Mouse (Mus musculus): ENCODE results near the gene Manf. TPM values are rescaled to one million over a fixed set of nuclear protein-coding genes. Genes with fewer than 3 reads are reported as not detected.

Gene Manf
- polyA plus RNA-seq, 1 experiment from 2014 or later = 183 TPM

GRCm38 (mm10) chr9:106903099-106903790, 11.5 kb upstream of the Manf start:
- peaks cover 15% of the 10 kb centered on the region for H3K36me3 ChIP-seq (ENCODE audit: control insufficient read depth, insufficient read depth, low read length)
- H3K27me3 ChIP-seq (ENCODE audit: control insufficient read depth, insufficient read depth, low read depth, low read length) = no peaks in the 10 kb centered on the region
- H3K27ac ChIP-seq (ENCODE audit: low read length) = no peak overlapping the region
- WGBS = 74% methylated on average over 4 of the region's 4 CpGs
- H3K4me2 ChIP-seq (ENCODE audit: low read length) = no peak overlapping the region
- H3K4me3 ChIP-seq (ENCODE audit: low read depth, low read length) = no peak overlapping the region
- ATAC-seq = no peak
- H3K9me3 ChIP-seq (replicated peaks; ENCODE audit: control insufficient read depth, low read length, poor library complexity, severe bottlenecking) = no peaks in the 10 kb centered on the region
- no peak overlapping the region for H3K9ac ChIP-seq (ENCODE audit: low read depth, low read length)
- no peaks in the 10 kb centered on the region for H3K4me1 ChIP-seq (ENCODE audit: control insufficient read depth, insufficient read depth, low read length)

GRCm38 (mm10) chr9:106901596-106901995, 9.8 kb upstream of the Manf start:
- ATAC-seq = no peak
- Histone ChIP-seq H3K4me3 (ENCODE audit: low read depth, low read length) (no peak overlapping the region), H3K4me1 (ENCODE audit: control insufficient read depth, insufficient read depth, low read length) (no peaks in the 10 kb centered on the region), H3K4me2 (ENCODE audit: low read length) (no peak overlapping the region), H3K36me3 (ENCODE audit: control insufficient read depth, insufficient read depth, low read length) (peaks cover 8% of the 10 kb centered on the region), H3K9me3 (replicated peaks; ENCODE audit: control insufficient read depth, low read length, poor library complexity, severe bottlenecking) (no peaks in the 10 kb centered on the region), H3K27me3 (ENCODE audit: control insufficient read depth, insufficient read depth, low read depth, low read length) (no peaks in the 10 kb centered on the region), H3K9ac (ENCODE audit: low read depth, low read length) (no peak overlapping the region), H3K27ac (ENCODE audit: low read length) (no peak overlapping the region)
- 93% methylated on average over 7 of the region's 7 CpGs for WGBS

- Histone ChIP-seq H3K4me3 (ENCODE audit: low read depth, low read length) (no peak overlapping the region), H3K27ac (ENCODE audit: low read length) (no peak overlapping the region), H3K4me1 (ENCODE audit: control insufficient read depth, insufficient read depth, low read length) (no peaks in the 10 kb centered on the region), H3K9ac (ENCODE audit: low read depth, low read length) (no peak overlapping the region), H3K9me3 (replicated peaks; ENCODE audit: control insufficient read depth, low read length, poor library complexity, severe bottlenecking) (no peaks in the 10 kb centered on the region), H3K27me3 (ENCODE audit: control insufficient read depth, insufficient read depth, low read depth, low read length) (no peaks in the 10 kb centered on the region), H3K36me3 (ENCODE audit: control insufficient read depth, insufficient read depth, low read length) (peaks cover 15% of the 10 kb centered on the region), H3K4me2 (ENCODE audit: low read length) (no peak overlapping the region)
- ATAC-seq = no peak
- WGBS = 94% methylated on average over 1 of the region's 1 CpGs
These were observed 7.1 kb upstream of the Manf start for GRCm38 (mm10) chr9:106898901-106899300.

- no peak for ATAC-seq
- Histone ChIP-seq H3K4me2 (ENCODE audit: low read length) (no peak overlapping the region), H3K27me3 (ENCODE audit: control insufficient read depth, insufficient read depth, low read depth, low read length) (no peaks in the 10 kb centered on the region), H3K9me3 (replicated peaks; ENCODE audit: control insufficient read depth, low read length, poor library complexity, severe bottlenecking) (no peaks in the 10 kb centered on the region), H3K4me3 (ENCODE audit: low read depth, low read length) (no peak overlapping the region), H3K9ac (ENCODE audit: low read depth, low read length) (peak overlapping the region; percentile 20; the same call in 1 of the 2 replicates), H3K27ac (ENCODE audit: low read length) (no peak overlapping the region), H3K4me1 (ENCODE audit: control insufficient read depth, insufficient read depth, low read length) (peaks cover 22% of the 10 kb centered on the region), H3K36me3 (ENCODE audit: control insufficient read depth, insufficient read depth, low read length) (peaks cover 25% of the 10 kb centered on the region)
- 48% methylated on average over 3 of the region's 3 CpGs for WGBS
These were observed 1.5 kb upstream of the Manf start for GRCm38 (mm10) chr9:106893327-106893726.

GRCm38 (mm10) chr9:106892552-106892875, 735 bp upstream of the Manf start:
- Histone ChIP-seq H3K27me3 (ENCODE audit: control insufficient read depth, insufficient read depth, low read depth, low read length) (no peaks in the 10 kb centered on the region), H3K9ac (ENCODE audit: low read depth, low read length) (peak overlapping the region; percentile 81), H3K4me3 (ENCODE audit: low read depth, low read length) (peak overlapping the region; percentile 89), H3K36me3 (ENCODE audit: control insufficient read depth, insufficient read depth, low read length) (peaks cover 26% of the 10 kb centered on the region), H3K4me2 (ENCODE audit: low read length) (peak overlapping the region; percentile 85), H3K4me1 (ENCODE audit: control insufficient read depth, insufficient read depth, low read length) (peaks cover 29% of the 10 kb centered on the region), H3K27ac (ENCODE audit: low read length) (peak overlapping the region; percentile 93), H3K9me3 (replicated peaks; ENCODE audit: control insufficient read depth, low read length, poor library complexity, severe bottlenecking) (no peaks in the 10 kb centered on the region)
- ATAC-seq = no peak
- under 1% methylated on average over 9 of the region's 9 CpGs for WGBS

GRCm38 (mm10) chr9:106891341-106891741, 438 bp downstream of the Manf start:
- under 1% methylated on average over 17 of the region's 17 CpGs for WGBS
- peak overlapping the region; percentile 77 for H3K4me2 ChIP-seq (ENCODE audit: low read length)
- H3K4me1 ChIP-seq (ENCODE audit: control insufficient read depth, insufficient read depth, low read length) = peaks cover 33% of the 10 kb centered on the region
- peaks cover 24% of the 10 kb centered on the region for H3K36me3 ChIP-seq (ENCODE audit: control insufficient read depth, insufficient read depth, low read length)
- peak overlapping the region; percentile 89 for H3K27ac ChIP-seq (ENCODE audit: low read length)
- H3K9ac ChIP-seq (ENCODE audit: low read depth, low read length) = peak overlapping the region; percentile 95
- no peaks in the 10 kb centered on the region for H3K9me3 ChIP-seq (replicated peaks; ENCODE audit: control insufficient read depth, low read length, poor library complexity, severe bottlenecking)
- H3K27me3 ChIP-seq (ENCODE audit: control insufficient read depth, insufficient read depth, low read depth, low read length) = no peaks in the 10 kb centered on the region
- ATAC-seq = no peak
- peak overlapping the region; percentile 89 for H3K4me3 ChIP-seq (ENCODE audit: low read depth, low read length)

GRCm38 (mm10) chr9:106890496-106891240, 1.1 kb downstream of the Manf start:
- no peak overlapping the region for H3K27ac ChIP-seq (ENCODE audit: low read length)
- WGBS = 72% methylated on average over 8 of the region's 8 CpGs
- no peaks in the 10 kb centered on the region for H3K27me3 ChIP-seq (ENCODE audit: control insufficient read depth, insufficient read depth, low read depth, low read length)
- no peak for ATAC-seq
- peak overlapping the region; percentile 89 for H3K4me3 ChIP-seq (ENCODE audit: low read depth, low read length)
- no peaks in the 10 kb centered on the region for H3K9me3 ChIP-seq (replicated peaks; ENCODE audit: control insufficient read depth, low read length, poor library complexity, severe bottlenecking)
- H3K9ac ChIP-seq (ENCODE audit: low read depth, low read length) = peak overlapping the region; percentile 95
- H3K4me1 ChIP-seq (ENCODE audit: control insufficient read depth, insufficient read depth, low read length) = peaks cover 34% of the 10 kb centered on the region
- H3K4me2 ChIP-seq (ENCODE audit: low read length) = peak overlapping the region; percentile 77
- peaks cover 23% of the 10 kb centered on the region for H3K36me3 ChIP-seq (ENCODE audit: control insufficient read depth, insufficient read depth, low read length)

- H3K4me1 ChIP-seq (ENCODE audit: control insufficient read depth, insufficient read depth, low read length) = peaks cover 47% of the 10 kb centered on the region
- 87% methylated on average over 9 of the region's 9 CpGs for WGBS
These were observed 2.5 kb downstream of the Manf start for GRCm38 (mm10) chr9:106889321-106889720.

GRCm38 (mm10) chr9:106888346-106888745, 3.4 kb downstream of the Manf start:
- Histone ChIP-seq H3K4me2 (ENCODE audit: low read length) (no peak overlapping the region), H3K4me3 (ENCODE audit: low read depth, low read length) (no peak overlapping the region), H3K27me3 (ENCODE audit: control insufficient read depth, insufficient read depth, low read depth, low read length) (no peaks in the 10 kb centered on the region), H3K27ac (ENCODE audit: low read length) (no peak overlapping the region), H3K4me1 (ENCODE audit: control insufficient read depth, insufficient read depth, low read length) (peaks cover 54% of the 10 kb centered on the region), H3K36me3 (ENCODE audit: control insufficient read depth, insufficient read depth, low read length) (peaks cover 21% of the 10 kb centered on the region), H3K9me3 (replicated peaks; ENCODE audit: control insufficient read depth, low read length, poor library complexity, severe bottlenecking) (no peaks in the 10 kb centered on the region), H3K9ac (ENCODE audit: low read depth, low read length) (no peak overlapping the region)
- no peak for ATAC-seq
- WGBS = 92% methylated on average over 3 of the region's 3 CpGs

More at GRCm38 (mm10) chr9:106889321-106889720, 2.5 kb downstream of the Manf start:
- H3K27ac ChIP-seq (ENCODE audit: low read length) = no peak overlapping the region
- H3K9ac ChIP-seq (ENCODE audit: low read depth, low read length) = no peak overlapping the region
- no peaks in the 10 kb centered on the region for H3K9me3 ChIP-seq (replicated peaks; ENCODE audit: control insufficient read depth, low read length, poor library complexity, severe bottlenecking)
- no peak overlapping the region for H3K4me3 ChIP-seq (ENCODE audit: low read depth, low read length)
- no peak overlapping the region for H3K4me2 ChIP-seq (ENCODE audit: low read length)
- no peaks in the 10 kb centered on the region for H3K27me3 ChIP-seq (ENCODE audit: control insufficient read depth, insufficient read depth, low read depth, low read length)
- H3K36me3 ChIP-seq (ENCODE audit: control insufficient read depth, insufficient read depth, low read length) = peaks cover 20% of the 10 kb centered on the region
- no peak for ATAC-seq

Data from midbrain, embryonic 16.5 days (tissue).